ENCODE assay signal across 19 mouse cellular contexts in the genomic region with DNA sequence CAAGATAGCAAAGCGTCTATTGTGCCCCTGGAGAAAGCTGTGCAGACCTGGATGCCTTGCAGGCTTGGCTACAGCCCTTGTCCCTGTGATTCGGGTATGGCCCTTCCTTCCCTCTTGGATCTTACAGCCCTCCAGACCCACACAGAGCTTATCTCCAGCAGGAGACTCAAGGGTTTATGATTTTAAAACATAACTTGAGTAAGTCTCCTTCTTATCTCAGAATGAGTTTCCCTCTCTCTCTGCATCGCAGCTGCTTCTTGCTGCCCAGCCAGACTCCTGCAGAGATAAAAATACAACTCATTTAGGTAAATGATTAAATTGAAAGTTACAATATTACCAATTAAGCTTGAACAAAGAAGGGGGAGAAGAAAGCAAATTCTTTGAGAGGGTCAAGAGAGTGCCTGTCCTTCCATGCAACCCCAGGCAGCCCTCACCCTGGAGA.
DNase-seq lines count a peak whose midpoint lies in the region; ATAC-seq and TF ChIP-seq lines count a peak whose summit lies in the region.
"Had no signal": no experiment of that assay in that cellular context is flagged by ENCODE, and none has a peak within 500 bp of the region (broad histone marks: within the 10 kb centered on the region; RNA-seq: fewer than 3 reads in every experiment).

No protein-coding gene starts in this region.

- no peaks in the 10 kb centered on the region for H3K4me1 ChIP-seq in lung, embryonic 15.5 days
- H3K4me1 ChIP-seq in intestine, postnatal 0 days (replicated peaks; ENCODE audit: control insufficient read depth, insufficient read depth, low read length), result peaks cover 4% of the 10 kb centered on the region; the same call in 1 of the 2 replicates
- H3K4me1 ChIP-seq in kidney, embryonic 16.5 days (ENCODE audit: insufficient read depth, low read length), result peaks cover 26% of the 10 kb centered on the region

- H3K9ac ChIP-seq in lung, embryonic 15.5 days, result no peak overlapping the region
- H3K9ac ChIP-seq in intestine, postnatal 0 days (ENCODE audit: low read depth, low read length), result no peak overlapping the region
- H3K9ac ChIP-seq in kidney, embryonic 16.5 days (replicated peaks; ENCODE audit: low read length), result no peak overlapping the region
- H3K9ac ChIP-seq: hindbrain, embryonic 13.5 days; midbrain, embryonic 13.5 days had no signal

- no peak overlapping the region for H3K4me3 ChIP-seq in lung, embryonic 15.5 days
- no peak overlapping the region for H3K4me3 ChIP-seq in intestine, postnatal 0 days (ENCODE audit: low read depth, low read length)
- H3K4me3 ChIP-seq in kidney, embryonic 16.5 days (ENCODE audit: low read length), result no peak overlapping the region
- H3K4me3 ChIP-seq: hindbrain, embryonic 13.5 days; midbrain, embryonic 13.5 days had no signal

- no peaks in the 10 kb centered on the region for H3K9me3 ChIP-seq in lung, embryonic 15.5 days
- H3K9me3 ChIP-seq in intestine, postnatal 0 days (ENCODE audit: control insufficient read depth), result no peaks in the 10 kb centered on the region
- H3K9me3 ChIP-seq in kidney, embryonic 16.5 days (ENCODE audit: low read length), result no peaks in the 10 kb centered on the region
- H3K9me3 ChIP-seq: hindbrain, embryonic 13.5 days; midbrain, embryonic 13.5 days had no signal

- no peaks in the 10 kb centered on the region for H3K36me3 ChIP-seq in lung, embryonic 15.5 days
- H3K36me3 ChIP-seq in intestine, postnatal 0 days (ENCODE audit: control insufficient read depth, insufficient read depth), result no peaks in the 10 kb centered on the region
- no peaks in the 10 kb centered on the region for H3K36me3 ChIP-seq in kidney, embryonic 16.5 days (ENCODE audit: insufficient read depth, low read length)
- H3K36me3 ChIP-seq: hindbrain, embryonic 13.5 days; midbrain, embryonic 13.5 days had no signal

- 23% methylated on average over 3 of the region's 3 CpGs for WGBS in lung, embryonic 15.5 days
- 24% methylated on average over 3 of the region's 3 CpGs for WGBS in intestine, postnatal 0 days
- WGBS in kidney, embryonic 16.5 days, result 35% methylated on average over 3 of the region's 3 CpGs

- no peak for TF ChIP-seq CTCF in intestine, postnatal 0 days (IDR thresholded peaks at IDR 0.05; ENCODE audit: low read depth)

- ATAC-seq in lung, embryonic 15.5 days (ENCODE audit: borderline replicate concordance, extremely low read depth, low FRiP score, low TSS enrichment), result peak; percentile 69
- peak; percentile 69 for ATAC-seq in intestine, postnatal 0 days
- ATAC-seq in kidney, embryonic 16.5 days (ENCODE audit: low FRiP score, low TSS enrichment), result peak; percentile 88
- ATAC-seq: forebrain, embryonic 14.5 days; inflammation-experienced regulatory T-cells, adult 6 months; lung, postnatal 0 days; midbrain, embryonic 13.5 days had no signal

- no peaks in the 10 kb centered on the region for H3K27me3 ChIP-seq in lung, embryonic 15.5 days
- H3K27me3 ChIP-seq in intestine, postnatal 0 days (replicated peaks; ENCODE audit: control insufficient read depth, insufficient read depth, low read length), result no peaks in the 10 kb centered on the region
- no peaks in the 10 kb centered on the region for H3K27me3 ChIP-seq in kidney, embryonic 16.5 days (ENCODE audit: insufficient read depth, low read length)
- H3K27me3 ChIP-seq: hindbrain, embryonic 13.5 days; midbrain, embryonic 13.5 days had no signal

- H3K27ac ChIP-seq in lung, embryonic 15.5 days, result peak overlapping the region; percentile 35
- H3K27ac ChIP-seq in intestine, postnatal 0 days (ENCODE audit: low read depth, low read length), result no peak overlapping the region
- H3K27ac ChIP-seq in kidney, embryonic 16.5 days (ENCODE audit: low read length), result peak overlapping the region; percentile 80
- H3K27ac ChIP-seq: hindbrain, embryonic 13.5 days; midbrain, embryonic 13.5 days had no signal

- no peak overlapping the region for H3K4me2 ChIP-seq in lung, embryonic 15.5 days
- H3K4me2 ChIP-seq in intestine, postnatal 0 days (replicated peaks; ENCODE audit: low read depth), result 0 out of 2 replicates have a peak overlapping the region, but pooled peaks have one; percentile 10
- H3K4me2 ChIP-seq in kidney, embryonic 16.5 days (replicated peaks; ENCODE audit: low read depth, low read length), result peak overlapping the region; percentile 2; the same call in 1 of the 2 replicates
- H3K4me2 ChIP-seq: hindbrain, embryonic 13.5 days; liver, embryonic 11.5 days; midbrain, embryonic 13.5 days had no signal

- DNase-seq in lung, postnatal 10 days, result no peak
- DNase-seq in frontal cortex, postnatal 10 days (ENCODE audit: low spot score in 2 of 2), result no peak
- no peak for DNase-seq in adrenal gland, adult (ENCODE audit: inconsistent age in 2 of 2, low spot score in 1 of 2)
- no peak for DNase-seq in ovary, postnatal 10 days (ENCODE audit: low spot score)
- DNase-seq: adrenal gland, adult 2 months; B cell, adult 2 months; cerebellum, adult 8-10 months; gastrocnemius, postnatal 14 days; right cerebral cortex, postnatal 14 days; thymus, postnatal 36 days had no signal
